Mouse (Mus musculus): ENCODE data around the gene Fndc4.
A peak's percentile ranks its signal among the peaks of the same experiment; 100 is the strongest.

Fndc4 gene

DNA sequence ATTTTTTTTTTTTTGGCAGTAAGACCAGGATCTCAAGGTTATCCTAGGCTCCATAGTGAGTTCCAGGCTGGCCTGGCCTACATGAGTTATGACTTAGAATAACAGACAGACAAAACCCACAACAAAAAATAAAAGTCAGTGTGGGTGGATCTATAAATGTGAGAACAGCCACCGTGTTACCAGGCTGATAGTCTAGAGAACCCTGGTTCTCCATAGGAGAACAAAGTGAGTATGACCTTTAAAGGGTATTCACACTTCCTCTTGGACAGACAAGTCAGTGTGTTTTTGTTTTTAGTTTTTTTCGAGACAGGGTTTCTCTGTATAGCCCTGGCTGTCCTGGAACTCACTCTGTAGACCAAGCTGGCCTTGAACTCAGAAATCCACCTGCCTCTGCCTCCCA, 39.9 kb downstream of the Fndc4 start:
- DNase-seq: no peak

DNA sequence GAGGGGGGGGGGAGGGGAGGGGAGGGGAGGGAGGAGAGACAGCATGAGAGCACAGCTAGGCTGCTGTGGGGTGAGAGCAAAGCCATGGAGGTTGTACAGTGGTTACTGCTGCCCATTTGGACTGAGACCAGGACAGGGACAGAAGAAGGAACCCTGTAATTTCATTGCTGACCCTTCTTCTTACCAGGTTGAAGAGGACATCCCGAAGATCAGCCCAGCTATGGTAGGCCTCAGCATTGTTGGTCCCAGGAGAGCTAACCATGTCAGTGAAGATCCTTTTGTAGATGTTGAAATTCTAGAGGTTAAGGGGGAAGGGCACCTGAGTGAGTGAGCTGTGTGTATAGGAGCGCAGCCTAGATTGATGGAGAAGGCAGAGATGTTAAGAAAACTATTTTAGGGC, 40.5 kb downstream of the Fndc4 start:
- DNase-seq: no peak

DNA sequence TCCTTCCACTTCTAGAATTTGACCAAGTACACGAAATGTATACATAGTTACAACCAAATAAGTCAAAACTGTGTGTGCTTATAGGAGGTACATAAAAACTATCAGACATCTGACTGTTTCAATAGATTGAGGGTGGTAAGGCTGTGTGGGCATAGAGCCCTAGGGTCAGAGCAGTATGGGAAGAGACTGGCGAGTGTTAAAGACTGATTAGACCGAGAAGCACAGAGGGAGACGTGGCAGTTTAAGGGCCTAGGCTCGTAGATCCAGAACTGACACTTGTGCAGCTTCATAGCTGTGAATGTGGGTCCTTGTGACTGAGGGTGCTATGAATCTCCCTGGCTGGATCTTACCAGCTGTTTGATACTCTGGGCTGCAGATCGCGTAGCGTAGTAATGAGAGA, 41.0 kb downstream of the Fndc4 start:
- no peak for DNase-seq

DNA sequence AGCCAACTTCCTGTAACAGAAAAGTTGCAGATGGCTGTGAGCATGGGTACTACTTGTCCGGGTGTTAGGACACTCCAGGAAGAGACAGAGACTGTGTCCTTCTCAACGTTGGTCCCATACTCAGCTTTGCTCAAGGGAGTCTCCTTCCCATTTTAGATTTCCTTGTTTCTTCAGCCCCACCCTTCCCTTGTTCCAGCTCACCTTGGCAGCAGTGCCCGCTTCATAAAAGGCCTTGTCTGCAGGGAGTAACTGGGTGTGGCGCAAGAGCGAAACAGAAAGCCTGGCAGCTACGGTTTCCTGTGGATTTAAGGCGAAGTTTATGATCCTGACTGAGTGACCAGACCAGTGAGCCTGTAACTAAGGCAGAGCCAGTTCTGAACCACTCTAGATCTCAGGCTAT, 41.4 kb downstream of the Fndc4 start:
- peak; percentile 82 to 90 for DNase-seq

DNA sequence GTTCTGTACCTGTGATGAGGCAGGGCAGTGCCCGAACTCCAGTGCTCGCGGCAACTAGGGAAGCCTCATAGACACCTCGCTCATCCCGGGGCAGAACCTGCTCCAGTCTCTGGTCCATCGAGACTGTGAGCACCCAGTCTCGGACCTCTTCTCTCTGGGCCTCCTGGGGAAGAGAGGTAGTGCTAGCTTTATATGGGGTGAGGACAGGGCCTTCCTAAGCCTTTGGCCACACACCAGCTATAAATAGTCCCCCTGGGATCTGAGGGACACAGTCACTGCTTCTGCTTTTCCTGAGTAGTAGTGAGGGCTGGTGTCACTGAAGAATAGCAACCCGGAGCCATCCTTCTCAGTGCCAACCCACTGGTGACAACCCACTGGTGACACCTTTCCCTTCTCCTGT, 42.1 kb downstream of the Fndc4 start:
- no peak for DNase-seq

DNA sequence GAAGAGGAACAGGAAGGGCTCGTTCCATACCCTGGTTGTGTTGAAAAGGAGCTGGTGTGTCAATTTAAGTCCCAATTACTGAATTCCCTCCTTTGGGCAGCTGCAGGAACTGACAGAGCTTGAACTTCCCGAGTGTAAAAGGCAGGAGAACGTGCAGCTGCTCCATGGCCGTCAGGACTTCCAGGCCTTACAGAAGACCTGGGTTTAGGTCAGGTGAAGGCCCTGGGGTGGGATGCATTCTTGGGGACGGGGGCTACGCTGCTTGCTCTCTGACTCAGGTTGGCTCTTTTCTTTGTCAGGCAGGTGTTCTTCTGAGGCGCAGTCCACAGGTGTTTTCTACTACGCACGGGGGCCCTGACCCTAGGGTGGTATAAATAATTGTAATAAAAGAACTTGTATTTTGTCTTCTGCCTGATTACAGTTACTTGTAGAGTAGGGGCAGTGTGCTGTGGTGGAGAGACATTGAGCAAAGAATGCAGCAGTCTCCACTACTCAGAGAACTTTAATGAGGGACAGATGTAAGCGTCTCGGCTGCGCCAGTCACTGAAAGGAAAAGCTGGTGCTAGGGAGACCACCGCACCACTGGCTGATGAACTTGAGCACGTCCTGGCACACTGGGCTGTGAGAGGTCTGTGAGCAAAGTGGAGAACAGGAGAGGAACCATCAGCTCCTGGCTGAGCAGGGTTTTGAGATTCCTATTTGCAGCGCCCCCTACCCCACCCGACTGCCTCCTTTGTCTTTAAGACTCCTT, 42.9 kb downstream of the Fndc4 start:
- DNase-seq: no peak

DNA sequence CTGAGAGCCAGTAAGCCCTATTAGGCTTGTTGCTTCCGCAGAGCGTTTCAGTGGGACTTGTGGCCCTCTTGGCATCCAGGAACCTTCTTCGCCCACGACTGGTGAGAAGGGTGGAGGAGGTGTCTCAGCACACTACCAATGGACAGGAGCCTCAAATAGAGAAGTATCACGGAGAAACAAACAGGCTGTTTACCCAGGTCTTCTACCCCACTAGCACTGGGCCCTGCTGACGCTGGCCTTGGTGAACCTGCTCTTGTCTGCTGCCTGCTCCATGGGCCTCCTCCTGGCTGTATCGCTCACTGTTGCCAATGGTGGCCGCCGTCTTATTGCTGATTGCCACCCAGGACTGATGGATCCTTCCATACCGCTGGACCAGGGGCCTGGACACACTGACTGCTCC, 43.7 kb downstream of the Fndc4 start:
- DNase-seq: no peak

DNA sequence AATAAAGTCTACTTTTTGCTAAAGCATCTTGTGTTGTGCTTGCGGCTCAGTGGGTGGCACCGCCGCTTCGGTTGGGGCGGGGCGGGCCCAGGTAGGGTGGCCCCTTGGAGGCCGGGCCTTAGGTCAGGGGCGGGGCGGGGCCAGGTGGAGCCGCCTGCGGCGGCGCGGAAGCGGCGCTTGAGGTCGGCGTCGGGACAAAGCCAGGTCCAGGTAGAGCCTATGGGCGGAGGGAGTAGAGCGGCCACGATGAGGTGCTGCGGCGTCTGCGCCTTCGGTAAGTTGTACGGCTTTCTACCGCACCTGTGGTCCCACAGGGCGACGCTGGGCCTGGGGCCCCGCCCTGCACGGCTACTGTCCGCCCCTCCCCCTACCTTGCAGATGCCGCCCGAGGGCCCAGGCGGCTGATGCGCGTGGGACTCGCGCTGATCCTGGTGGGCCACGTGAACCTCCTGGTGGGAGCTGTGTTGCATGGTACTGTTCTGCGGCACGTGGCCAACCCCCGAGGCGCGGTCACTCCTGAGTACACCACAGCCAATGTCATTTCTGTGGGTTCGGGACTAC, 44.3 kb downstream of the Fndc4 start, which contains the start of gene Krtcap3:
Gene Krtcap3 (plus strand): TSS at position 151 of the 561 bp plus-strand sequence.
- peak; percentile 77 to 85 for DNase-seq

DNA sequence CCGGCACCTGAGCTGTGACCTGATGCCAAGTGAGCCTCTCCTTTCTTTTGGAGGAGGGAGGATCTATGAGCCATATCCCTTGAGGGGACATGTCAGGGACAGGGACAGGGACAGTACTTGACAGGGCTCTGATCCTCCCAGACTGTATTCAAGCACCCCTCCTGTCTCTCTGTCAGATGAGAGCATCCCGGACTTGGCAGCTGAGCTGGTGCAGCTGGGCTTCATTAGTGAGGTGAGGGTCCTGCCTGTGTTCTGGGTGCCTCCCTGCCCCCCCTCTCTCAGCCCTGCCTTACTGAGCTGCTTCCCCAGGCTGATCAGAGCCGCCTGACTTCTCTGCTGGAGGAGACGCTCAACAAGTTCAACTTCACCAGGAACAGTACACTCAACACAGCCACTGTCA, 45.2 kb downstream of the Fndc4 start:
- no peak for DNase-seq
